Mouse (Mus musculus): ENCODE data around the gene Igsf6.
"Not testable (repeated sequence)": the region's sequence is repeated elsewhere in the genome, so short reads cannot be mapped to it uniquely, and the experiment has no call there.

Igsf6 gene

GRCm38 (mm10) chr7:121047624-121048023, 26.7 kb downstream of the Igsf6 start:
- DNase-seq: no peak

DNA sequence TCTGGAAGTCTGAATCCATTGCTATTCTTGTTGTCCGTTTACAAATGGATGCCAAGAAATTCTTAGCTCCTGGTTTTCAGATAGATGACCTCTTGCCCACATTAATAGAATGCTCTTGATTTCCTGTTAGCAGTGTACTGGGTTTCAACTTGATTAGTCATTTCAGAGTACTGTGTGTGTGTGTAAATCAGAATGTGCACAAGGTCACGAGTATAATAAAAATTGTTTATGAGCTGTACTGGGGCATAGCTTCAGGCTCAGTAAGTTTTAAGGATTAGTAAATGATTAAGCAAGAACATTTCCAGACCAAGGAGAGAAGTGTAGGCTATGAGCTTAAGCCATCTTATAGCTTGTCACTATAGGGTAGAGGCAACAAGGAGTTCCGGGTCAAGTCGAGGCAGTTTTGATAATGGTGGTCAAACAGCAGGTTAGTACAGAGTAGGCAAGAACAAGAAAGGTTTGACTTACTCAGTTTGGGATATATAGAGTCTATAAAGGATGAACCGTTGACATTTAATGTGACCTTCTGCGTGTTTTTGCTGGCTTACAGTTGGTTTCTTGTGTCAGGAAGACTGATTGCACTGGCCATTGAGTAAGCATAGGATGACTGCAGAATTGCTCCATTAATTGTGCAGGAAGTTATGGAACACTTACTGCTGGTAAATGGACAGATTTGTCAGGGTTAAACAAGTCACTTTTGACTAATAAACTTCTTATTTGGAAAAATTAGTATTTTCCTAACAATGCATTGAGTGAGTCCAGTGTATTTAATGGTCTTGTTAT, 28.5 kb downstream of the Igsf6 start:
- no peak for DNase-seq

DNA sequence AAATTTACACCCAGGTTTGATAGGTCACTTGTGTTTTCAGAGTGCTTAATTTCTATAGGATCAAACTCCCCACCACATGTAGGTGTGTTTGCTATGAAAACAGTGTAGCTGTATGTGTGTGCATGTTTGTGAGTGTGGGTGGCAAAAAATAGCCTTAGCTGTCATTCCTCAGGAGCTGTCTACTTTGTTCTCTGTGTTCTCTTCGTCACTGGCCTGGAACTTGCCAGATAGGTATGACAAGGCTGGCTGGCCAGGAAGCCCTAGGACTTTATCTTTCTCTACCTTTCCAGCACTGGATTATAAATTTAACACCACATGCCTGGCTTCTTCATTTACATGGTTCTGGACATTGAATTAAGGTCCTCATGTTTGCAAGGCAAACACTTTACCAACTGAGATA, 30.1 kb downstream of the Igsf6 start:
- DNase-seq: no peak

DNA sequence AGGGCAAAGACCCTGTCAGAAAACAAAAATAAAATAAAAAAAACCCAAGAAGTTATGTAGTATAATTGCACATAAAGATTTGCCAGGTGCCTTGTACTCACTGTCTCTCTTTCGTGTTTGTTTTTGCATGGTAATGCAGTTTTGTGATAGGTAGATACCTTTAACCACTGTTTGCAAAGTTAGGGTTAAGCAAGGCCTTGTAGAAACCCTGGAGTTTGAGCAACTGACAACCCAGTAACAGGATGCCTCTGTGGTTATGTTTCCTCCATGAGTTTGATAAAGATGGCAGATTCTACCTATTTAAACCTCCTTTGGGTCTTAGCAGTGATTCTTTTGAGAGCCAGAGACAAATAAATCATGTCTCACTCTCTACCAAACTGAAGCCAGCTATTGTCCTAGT, 30.9 kb downstream of the Igsf6 start:
- DNase-seq: no peak

GRCm38 (mm10) chr7:121043004-121043403, 31.4 kb downstream of the Igsf6 start:
- DNase-seq: no peak

GRCm38 (mm10) chr7:121041989-121042388, 32.4 kb downstream of the Igsf6 start:
- DNase-seq: no peak

- DNase-seq: no peak
Observed at GRCm38 (mm10) chr7:121040595-121040994, 33.8 kb downstream of the Igsf6 start.

DNA sequence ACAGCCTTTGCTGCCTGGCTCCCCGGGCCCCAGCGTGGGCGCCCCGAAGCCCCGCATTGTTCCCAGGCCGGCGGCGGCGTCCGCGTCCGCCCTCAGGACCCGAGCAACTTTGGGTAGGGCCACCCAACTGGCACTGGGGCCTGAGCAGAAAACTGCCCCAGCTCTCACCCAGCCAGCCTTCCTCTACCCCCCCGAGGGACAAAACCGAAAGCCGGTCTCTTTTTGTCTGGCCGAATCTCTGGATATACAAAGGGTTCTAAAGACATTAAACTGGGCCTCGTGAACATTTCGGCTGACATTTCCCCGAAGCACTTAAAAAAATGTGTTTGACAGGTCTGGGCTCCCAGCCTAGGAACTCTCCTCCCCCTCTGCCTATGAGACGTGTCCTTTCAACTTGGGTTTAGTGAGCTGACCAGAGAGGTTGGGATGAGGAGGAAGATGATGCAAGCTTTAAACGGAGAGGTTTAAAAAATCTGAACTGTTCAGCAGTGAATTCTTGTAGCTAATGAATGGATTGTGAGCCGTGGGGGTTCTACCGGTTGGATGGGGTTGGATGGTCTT, 39.1 kb downstream of the Igsf6 start:
- DNase-seq: peak; percentile 38

GRCm38 (mm10) chr7:121034701-121035141, 39.7 kb downstream of the Igsf6 start:
- DNase-seq: no peak

DNA sequence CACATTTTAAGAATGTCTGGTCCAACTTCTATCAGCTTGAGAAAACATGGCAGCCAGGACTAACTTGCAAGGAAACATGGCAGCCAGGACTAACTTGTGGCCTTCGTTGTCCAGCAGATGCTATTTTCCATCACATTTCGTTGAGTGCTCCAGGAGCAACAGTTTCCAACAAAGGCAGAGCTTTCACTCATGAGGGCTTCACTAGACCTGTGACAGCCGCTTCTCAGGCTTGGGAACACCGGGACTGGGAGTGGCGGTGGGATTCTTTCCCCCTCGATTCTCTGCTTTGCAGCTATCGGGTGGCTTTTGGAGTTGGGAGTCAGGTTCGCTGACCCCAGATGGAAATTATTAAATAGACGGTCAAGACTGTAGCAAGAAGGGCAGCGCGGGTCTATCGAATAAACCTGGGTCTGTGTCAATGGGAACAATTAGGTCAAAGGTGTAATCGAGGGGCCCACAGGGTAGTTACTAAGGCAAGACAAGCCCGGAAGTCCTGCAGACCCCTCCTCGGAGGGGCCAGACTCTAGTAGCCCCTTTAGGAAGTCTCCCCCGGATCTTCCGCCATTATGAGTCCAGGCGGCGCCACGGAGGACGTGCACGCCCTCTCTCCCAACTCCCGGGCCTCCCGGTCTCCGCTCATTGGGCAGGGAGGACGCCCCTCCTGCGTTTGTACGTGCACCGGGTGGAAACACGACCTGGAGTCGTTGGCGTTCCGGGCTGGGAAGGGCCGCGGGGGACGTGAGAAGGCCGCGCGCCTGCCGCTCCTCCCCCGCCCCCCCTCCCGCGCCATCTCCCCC, 40.3 kb downstream of the Igsf6 start, which contains the start of gene Mettl9:
Gene Mettl9 (plus strand): TSS at position 590 of the 797 bp plus-strand sequence.
- DNase-seq: peak; percentile 94

DNA sequence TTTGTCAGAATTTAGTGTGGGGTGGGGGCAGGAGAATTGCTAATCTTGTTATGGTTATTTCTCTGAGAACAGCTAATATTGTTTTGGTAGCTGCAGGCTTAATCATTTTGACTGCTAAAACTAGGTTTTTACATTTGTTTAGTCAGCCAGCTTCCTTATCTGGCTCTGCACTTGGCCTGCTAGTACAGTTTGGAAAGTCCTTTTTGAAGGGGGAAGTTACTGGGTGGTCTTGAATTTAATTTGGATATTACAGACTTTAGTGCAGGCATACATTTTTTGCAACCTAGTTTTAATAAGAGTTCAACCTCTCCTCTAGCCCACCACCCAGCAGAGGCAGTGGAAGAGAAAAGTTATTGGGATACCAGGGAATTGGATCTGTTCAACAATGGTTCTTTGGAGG, 44.4 kb downstream of the Igsf6 start:
- DNase-seq: not testable (repeated sequence)

DNA sequence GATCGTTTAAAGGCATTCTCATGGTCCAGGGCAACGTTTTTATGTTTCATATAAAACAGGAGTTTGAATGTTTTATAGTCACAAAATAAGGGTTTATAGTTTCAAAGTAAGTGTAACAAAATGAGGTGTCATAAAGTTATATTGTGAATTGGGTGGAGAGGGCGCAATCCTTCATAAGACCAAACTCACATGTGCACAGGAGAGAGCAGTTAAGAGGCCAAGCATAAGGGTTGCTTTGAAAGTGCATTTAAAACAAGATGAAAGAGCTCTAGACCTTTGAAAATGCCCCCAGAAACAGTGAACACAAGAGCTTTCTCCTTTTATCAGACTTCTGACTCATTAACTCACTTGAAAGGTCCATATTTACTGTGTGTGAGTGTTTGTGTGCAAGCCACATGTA, 48.1 kb downstream of the Igsf6 start:
- DNase-seq: no peak

DNA sequence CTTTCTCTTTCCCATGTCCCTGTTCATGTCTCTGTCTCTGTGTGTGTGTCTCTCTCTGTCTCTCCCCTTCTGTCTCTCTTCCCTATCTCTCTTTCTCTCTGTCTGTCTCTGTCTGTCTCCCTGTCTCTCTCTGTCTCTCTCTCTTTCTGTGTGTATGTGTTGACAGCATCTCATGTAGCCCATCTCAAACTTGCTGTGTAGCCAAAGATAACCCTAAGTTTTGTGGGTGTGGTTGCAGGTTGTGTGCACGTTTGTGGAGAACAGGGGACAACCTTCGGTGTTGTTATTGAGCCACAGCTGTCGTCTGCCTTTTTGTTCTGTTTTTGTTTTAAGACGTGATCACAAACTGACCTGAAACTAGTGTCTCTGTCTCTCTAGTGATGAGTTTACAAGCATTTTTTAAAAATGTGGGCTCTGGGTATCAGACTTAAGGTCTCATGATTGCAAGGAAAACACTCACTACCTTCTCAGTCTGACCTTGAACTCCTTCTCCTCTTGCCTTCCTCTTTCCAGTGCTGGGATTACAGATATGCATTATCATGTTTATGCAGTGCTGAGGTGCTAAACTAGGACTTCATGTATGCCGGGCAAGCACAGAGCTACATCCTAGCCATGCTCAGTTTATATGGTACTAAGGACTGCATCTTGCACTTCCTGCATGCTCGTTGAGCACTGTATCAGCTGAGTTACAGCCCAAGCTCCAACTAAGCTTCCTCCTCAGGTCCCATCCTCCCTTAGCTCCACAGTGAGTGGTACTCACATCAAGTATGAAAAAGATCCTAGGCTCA, 49.0 kb downstream of the Igsf6 start:
- no peak for DNase-seq

- no peak for DNase-seq
Observed at GRCm38 (mm10) chr7:121020277-121020676, 54.1 kb downstream of the Igsf6 start.

DNA sequence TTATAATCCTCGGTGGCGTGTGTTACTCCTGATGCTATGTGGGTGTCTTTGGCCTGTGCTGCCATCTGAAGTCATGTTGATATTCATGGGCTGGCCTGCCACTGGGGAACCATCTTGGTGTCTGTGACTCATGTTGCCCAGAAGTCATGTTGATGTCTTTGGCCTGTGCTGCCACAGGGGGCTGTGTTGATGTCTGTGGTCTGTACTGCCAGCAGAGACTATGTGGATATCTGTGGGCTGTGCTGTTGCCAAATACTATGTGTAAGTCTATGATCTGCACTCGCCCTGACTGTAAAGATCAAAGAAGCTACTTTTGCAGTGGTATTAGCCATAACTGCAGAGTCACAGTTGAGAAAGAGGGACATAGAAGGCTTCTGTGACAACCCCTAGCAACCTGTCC, 55.6 kb downstream of the Igsf6 start:
- DNase-seq: no peak

DNA sequence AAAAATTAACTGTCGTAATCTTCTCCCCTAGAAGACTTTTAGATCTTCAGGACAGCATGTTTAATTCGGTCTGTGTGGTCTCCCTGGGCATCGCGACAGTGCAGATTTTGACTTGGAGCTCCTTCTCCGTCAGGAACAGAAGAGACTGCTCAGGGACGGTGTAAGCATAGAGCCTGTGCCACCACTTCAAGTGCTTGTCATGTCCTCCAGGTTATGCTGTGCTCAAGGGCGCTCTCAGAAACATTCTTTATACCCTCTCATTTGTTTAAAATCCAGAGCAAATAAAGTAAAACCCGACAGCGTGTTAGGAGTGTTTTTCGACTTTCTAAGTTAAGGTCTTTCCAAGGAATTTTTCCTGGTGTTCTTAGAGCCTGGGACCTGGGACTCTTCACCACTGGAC, 59.9 kb downstream of the Igsf6 start:
- DNase-seq: no peak

Data from cerebellum, adult 9-10 months (tissue).